Mouse (Mus musculus): Measurements from ENCODE around the gene Capg.

DNA sequence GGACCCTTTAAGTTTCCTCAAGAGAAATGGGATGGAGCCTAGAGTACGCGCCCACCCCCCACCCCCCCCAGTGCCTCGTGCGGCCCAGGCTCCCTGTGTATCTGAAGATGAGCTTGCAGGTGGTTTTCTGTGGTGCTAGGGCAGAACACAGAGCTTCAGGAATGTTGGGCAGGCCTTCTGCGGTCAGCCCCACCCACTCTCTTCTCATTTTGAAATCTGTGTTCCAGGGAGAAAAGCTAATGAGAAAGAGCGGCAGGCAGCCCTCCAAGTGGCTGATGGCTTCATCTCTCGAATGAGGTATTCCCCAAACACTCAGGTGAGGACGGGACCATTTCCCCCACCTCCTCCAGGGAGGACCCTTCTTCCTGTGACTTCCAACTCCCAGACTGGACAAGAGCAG is 16.6 kb downstream of the Capg start:
- TF ChIP-seq POLR2A (IDR thresholded peaks at IDR 0.05; ENCODE audit: low read depth, low read length) (no peak), CTCF (IDR thresholded peaks at IDR 0.05; ENCODE audit: borderline replicate concordance, insufficient read depth, low read length) (no peak)
